Mouse (Mus musculus): ENCODE data around the gene Tut1.

GRCm38 (mm10) chr19:8954171-8954570 lies 524 bp downstream of the Tut1 start:
- TF ChIP-seq CTCF (IDR thresholded peaks at IDR 0.05; ENCODE audit: low read depth, low read length) (no peak), POLR2A (IDR thresholded peaks at IDR 0.05; ENCODE audit: insufficient read depth, low read length) (no peak)
